Mouse (Mus musculus) kidney, embryonic 15.5 days (tissue): ENCODE results near the gene Cdh8. TPM values are rescaled to one million over a fixed set of nuclear protein-coding genes. Genes with fewer than 3 reads are reported as not detected.

Experiments used
- ATAC-seq: fragments of 200-750 bp; cut with Nextera tagmentation; replicated peaks from 2 replicates; pipeline ENCODE4 v1.8.0; 2017; ENCODE audit warnings: moderate TSS enrichment; ENCODE audit not compliant: low FRiP score
- H3K27ac ChIP-seq: fragments of 300-500 bp; sonication (generic); 2 replicates; pipeline ENCODE4 v1.5.1; 2015; ENCODE audit warnings: mild to moderate bottlenecking, inconsistent platforms
- H3K27me3 ChIP-seq: fragments of 300-500 bp; sonication (generic); 2 replicates; pipeline ENCODE4 v1.6.1; 2015; ENCODE audit warnings: inconsistent platforms
- H3K36me3 ChIP-seq: fragments of 300-500 bp; sonication (generic); 2 replicates; pipeline ENCODE4 v1.6.1; 2015; ENCODE audit warnings: inconsistent platforms
- H3K4me1 ChIP-seq: fragments of 300-500 bp; sonication (generic); 2 replicates; pipeline ENCODE4 v1.6.1; 2015; ENCODE audit warnings: inconsistent platforms
- H3K4me2 ChIP-seq: fragments of 300-500 bp; sonication (generic); 2 replicates; pipeline ENCODE4 v1.6.1; 2015; ENCODE audit warnings: moderate library complexity, mild to moderate bottlenecking, inconsistent platforms
- H3K4me3 ChIP-seq: fragments of 300-500 bp; sonication (generic); replicated peaks from 2 replicates; pipeline ENCODE4 v1.5.1; 2015; ENCODE audit warnings: mild to moderate bottlenecking, inconsistent platforms
- H3K9ac ChIP-seq: fragments of 300-500 bp; sonication (generic); 2 replicates; pipeline ENCODE4 v1.6.1; 2015; ENCODE audit warnings: mild to moderate bottlenecking, inconsistent platforms
- H3K9me3 ChIP-seq: fragments of 300-500 bp; sonication (generic); replicated peaks from 2 replicates; pipeline ENCODE4 v1.6.1; 2016; ENCODE audit warnings: inconsistent platforms
- WGBS: fragments of 180-500 bp; shearing (Covaris S2); methylation state at CpG from one replicate; pipeline ENCODE4 v1.1.7; 2015; ENCODE audit warnings: mixed read lengths; 5-methylcytosine and 5-hydroxymethylcytosine counted together
- polyA plus RNA-seq: library from polyadenylated mRNA; unstranded; fragments of >200 nt; fragmentation: Nextera tagmentation; extraction: Ambion mirVana; gene quantifications from 2 replicates; pipeline ENCODE4 v1.2.1, GENCODE M21; 2015

The Cdh8 gene
- polyA plus RNA-seq, 1 experiment from 2014 or later: 1.5 TPM

DNA sequence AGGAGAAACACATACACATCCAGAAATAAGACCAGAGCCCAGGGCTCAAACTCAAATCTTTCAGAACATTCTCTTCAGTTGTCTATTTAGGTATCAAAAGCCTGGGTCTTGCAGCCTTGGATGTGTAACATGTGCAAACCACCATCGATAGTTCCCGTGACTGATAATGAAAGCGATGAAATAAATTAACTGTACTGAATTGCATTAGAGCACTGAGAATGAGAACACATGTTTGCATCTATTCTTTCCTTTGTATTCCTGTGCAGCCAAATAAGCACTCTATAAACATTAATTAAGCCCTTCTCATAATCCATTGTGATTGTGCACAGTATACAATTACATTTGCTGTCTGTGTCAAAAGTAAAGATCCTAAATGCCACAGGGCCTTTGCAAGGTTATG is 47.1 kb downstream of the Cdh8 start:
- no peak overlapping the region for H3K4me2 ChIP-seq
- WGBS: 95% methylated on average over 3 of the region's 3 CpGs

DNA sequence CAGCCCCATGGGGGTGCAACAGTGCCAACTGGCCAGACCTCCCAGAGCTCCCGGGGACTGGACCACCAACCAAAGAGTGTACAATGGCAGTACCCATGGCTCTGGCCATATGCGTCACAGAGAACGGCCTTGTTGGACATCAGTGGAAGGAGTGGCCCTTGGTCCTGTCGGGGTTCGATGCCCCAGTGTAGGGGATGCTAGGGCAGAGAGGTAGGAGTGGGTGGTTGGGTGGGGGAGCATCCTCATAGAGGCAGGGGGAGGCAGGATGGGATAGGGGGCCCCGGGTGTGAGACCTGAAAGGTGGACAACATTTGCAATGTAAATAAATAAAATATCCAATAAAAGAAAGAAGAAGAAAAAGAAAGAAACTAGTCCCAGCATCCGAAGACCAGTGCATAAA is 47.8 kb downstream of the Cdh8 start:
- Histone ChIP-seq H3K9me3 (no peaks in the 10 kb centered on the region), H3K4me2 (no peak overlapping the region), H3K27me3 (no peaks in the 10 kb centered on the region), H3K9ac (no peak overlapping the region), H3K36me3 (no peaks in the 10 kb centered on the region), H3K4me1 (no peaks in the 10 kb centered on the region), H3K27ac (no peak overlapping the region), H3K4me3 (no peak overlapping the region)
- 85% methylated on average over 7 of the region's 7 CpGs for WGBS
- no peak for ATAC-seq

More for the DNA sequence above, 47.1 kb downstream of the Cdh8 start:
- Histone ChIP-seq H3K9ac (no peak overlapping the region), H3K27ac (no peak overlapping the region), H3K9me3 (no peaks in the 10 kb centered on the region), H3K4me1 (no peaks in the 10 kb centered on the region), H3K27me3 (no peaks in the 10 kb centered on the region), H3K4me3 (no peak overlapping the region), H3K36me3 (no peaks in the 10 kb centered on the region)
- ATAC-seq: no peak

DNA sequence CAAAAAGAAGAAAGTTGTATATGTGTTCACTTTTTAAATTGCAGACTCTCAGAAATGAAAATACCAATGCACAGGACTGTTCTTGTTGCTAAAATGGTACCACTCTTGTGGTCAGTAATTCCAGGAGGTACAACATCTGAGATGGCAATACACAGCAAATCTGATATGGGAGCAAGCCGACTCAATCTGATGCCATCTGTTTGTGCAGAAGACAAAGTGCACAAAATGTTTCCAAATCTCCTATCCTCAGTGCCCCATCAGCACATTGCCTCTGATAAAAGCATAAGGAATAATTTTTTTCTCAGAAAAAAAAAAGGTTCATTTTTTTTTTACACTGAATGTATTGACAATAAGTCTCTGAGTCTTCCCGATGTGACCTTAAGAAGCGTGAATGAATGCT is 62.3 kb downstream of the Cdh8 start:
- Histone ChIP-seq H3K9ac (no peak overlapping the region), H3K27me3 (no peaks in the 10 kb centered on the region), H3K27ac (no peak overlapping the region), H3K4me2 (no peak overlapping the region), H3K9me3 (no peaks in the 10 kb centered on the region), H3K36me3 (no peaks in the 10 kb centered on the region), H3K4me1 (no peaks in the 10 kb centered on the region), H3K4me3 (no peak overlapping the region)
- 75% methylated on average over 3 of the region's 3 CpGs for WGBS
- ATAC-seq: no peak

DNA sequence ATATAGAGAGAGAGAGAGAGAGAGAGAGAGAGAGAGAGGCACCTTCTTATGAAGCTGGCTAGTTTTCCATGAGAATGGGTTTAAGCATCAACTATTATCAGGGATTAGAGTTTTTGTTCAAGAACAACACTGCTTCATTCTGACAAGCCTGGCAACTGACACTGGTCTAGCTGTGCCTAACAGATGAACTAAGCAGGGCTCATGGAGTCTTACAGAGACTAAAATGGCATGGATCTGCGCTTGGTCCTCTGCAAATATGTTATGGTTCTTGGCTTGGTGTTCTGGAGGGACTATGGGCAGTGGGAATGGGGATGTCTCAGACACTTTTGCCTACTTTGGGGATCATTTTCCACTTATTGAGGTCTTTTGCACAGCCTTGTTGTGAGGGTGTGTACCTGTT is 63.0 kb downstream of the Cdh8 start:
- Histone ChIP-seq H3K36me3 (no peaks in the 10 kb centered on the region), H3K4me2 (no peak overlapping the region), H3K27ac (no peak overlapping the region), H3K9ac (no peak overlapping the region), H3K4me1 (no peaks in the 10 kb centered on the region), H3K27me3 (no peaks in the 10 kb centered on the region), H3K4me3 (no peak overlapping the region), H3K9me3 (no peaks in the 10 kb centered on the region)
- no peak for ATAC-seq
- 83% methylated on average over 1 of the region's 1 CpGs for WGBS

DNA sequence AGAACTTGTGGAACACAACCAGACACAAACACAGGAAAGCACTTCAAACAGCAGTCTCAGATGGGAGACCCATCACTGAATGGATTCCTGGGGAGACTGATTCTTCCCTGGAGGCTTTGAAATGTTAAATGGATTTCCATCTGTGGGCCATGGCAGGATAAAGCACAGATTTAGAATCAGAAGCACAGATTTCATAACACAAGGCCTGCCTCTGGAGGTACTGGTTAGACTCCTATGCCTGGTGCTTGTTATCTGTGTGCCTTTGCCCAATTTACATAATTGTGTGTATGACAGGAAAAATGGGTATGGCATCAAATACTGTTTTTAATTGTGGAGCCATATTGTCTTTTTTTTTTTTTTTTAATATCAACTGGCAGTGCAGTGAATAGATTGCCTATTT is 66.8 kb downstream of the Cdh8 start:
- no peak for ATAC-seq
- no peak overlapping the region for H3K9ac ChIP-seq
- H3K4me2 ChIP-seq: no peak overlapping the region
- H3K4me1 ChIP-seq: no peaks in the 10 kb centered on the region
- no peaks in the 10 kb centered on the region for H3K36me3 ChIP-seq
- H3K27me3 ChIP-seq: no peaks in the 10 kb centered on the region
- no peak overlapping the region for H3K27ac ChIP-seq
- no peaks in the 10 kb centered on the region for H3K9me3 ChIP-seq
- H3K4me3 ChIP-seq: no peak overlapping the region

DNA sequence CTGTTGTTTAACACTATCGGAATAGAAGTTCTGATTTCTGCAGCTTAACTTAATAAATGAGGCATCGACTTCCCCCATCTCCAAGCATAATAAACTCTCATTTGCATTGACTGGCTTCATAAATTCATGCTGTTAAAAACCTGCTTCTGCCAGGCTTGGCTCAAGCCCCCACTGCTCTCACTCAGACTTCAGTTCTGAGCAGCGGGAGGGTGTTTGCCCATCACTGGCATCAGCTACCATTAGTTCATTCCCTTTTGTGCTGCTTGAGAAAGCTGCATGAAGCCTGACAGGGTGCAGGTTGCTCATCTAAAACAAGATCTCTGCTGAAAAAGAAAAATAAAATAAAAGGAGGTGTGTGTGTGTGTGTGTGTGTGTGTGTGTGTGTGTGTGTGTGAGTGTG is 67.7 kb downstream of the Cdh8 start:
- Histone ChIP-seq H3K4me2 (no peak overlapping the region), H3K4me1 (no peaks in the 10 kb centered on the region), H3K36me3 (no peaks in the 10 kb centered on the region), H3K4me3 (no peak overlapping the region), H3K27ac (no peak overlapping the region), H3K9me3 (no peaks in the 10 kb centered on the region), H3K9ac (no peak overlapping the region), H3K27me3 (no peaks in the 10 kb centered on the region)
- ATAC-seq: no peak
- WGBS: 68% methylated on average over 3 of the region's 3 CpGs

DNA sequence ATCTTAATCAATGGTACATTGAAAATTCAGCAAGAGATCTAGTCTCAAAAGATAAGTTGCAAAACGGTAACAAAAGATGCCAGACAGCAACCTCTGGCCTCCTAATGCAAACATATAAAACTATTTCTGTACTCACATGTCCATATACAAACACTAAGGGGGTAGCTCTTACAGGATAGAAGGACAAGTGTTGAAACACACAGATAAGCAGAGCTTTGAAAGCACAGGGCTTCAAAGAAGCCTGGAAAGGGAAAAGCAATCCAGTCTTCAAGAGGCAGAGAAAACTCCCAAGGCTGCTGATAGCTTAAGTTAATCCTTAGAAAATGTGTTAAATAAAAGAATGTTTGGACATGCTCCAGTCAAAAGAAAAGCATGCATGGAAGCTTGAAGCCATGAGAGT is 77.0 kb downstream of the Cdh8 start:
- ATAC-seq: no peak
- no peak overlapping the region for H3K4me2 ChIP-seq
- WGBS: 52% methylated on average over 1 of the region's 1 CpGs
- H3K9ac ChIP-seq: no peak overlapping the region
- H3K27me3 ChIP-seq: no peaks in the 10 kb centered on the region
- no peak overlapping the region for H3K27ac ChIP-seq
- H3K36me3 ChIP-seq: no peaks in the 10 kb centered on the region
- H3K9me3 ChIP-seq: no peaks in the 10 kb centered on the region
- H3K4me3 ChIP-seq: no peak overlapping the region
- no peaks in the 10 kb centered on the region for H3K4me1 ChIP-seq

DNA sequence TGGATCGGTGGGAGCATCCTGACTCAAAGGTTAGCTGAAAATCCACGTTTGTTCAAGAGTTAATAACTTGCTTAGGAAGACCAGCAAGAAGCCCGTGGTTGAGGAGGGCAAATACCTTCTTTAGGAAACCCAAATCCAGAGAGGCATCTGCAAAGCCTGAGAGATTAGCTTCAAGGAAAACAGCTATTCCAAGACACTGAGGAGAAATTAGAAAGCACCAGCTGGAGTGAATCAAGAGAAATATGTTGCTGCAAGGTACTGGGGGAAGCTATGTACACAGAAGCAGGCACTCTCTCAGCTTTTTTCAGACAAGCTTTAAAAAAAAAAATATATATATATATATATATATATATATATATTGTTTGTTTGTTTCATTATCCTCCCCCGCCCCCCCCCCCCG is 88.7 kb downstream of the Cdh8 start:
- H3K27me3 ChIP-seq: no peaks in the 10 kb centered on the region
- H3K9me3 ChIP-seq: no peaks in the 10 kb centered on the region
- H3K4me2 ChIP-seq: no peak overlapping the region
- H3K4me1 ChIP-seq: no peaks in the 10 kb centered on the region
- no peaks in the 10 kb centered on the region for H3K36me3 ChIP-seq
- H3K9ac ChIP-seq: no peak overlapping the region
- 82% methylated on average over 5 of the region's 5 CpGs for WGBS
- no peak for ATAC-seq
- no peak overlapping the region for H3K4me3 ChIP-seq
- no peak overlapping the region for H3K27ac ChIP-seq

DNA sequence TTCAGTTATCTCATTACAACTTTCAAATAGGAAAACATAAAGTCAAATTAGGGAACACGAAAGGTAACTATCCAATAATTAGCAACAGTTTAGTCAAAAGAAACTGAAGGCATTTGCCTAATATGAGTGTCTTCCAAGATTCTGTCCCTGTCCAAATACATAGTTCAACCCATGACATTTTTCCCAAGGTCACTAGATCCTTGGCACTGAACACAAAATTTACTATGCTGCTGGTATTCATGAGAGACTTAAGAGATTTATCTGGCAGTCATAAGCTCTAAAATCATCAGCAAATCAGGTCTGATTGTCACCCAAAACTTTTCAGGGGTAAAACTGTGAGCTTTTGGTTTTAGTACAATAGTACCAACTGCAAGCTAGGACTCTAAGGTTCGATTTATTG is 101.7 kb downstream of the Cdh8 start:
- 86% methylated on average over 2 of the region's 2 CpGs for WGBS
- Histone ChIP-seq H3K9ac (no peak overlapping the region), H3K9me3 (no peaks in the 10 kb centered on the region), H3K27me3 (no peaks in the 10 kb centered on the region), H3K36me3 (no peaks in the 10 kb centered on the region), H3K4me3 (no peak overlapping the region), H3K4me1 (no peaks in the 10 kb centered on the region), H3K4me2 (no peak overlapping the region), H3K27ac (no peak overlapping the region)
- ATAC-seq: no peak

DNA sequence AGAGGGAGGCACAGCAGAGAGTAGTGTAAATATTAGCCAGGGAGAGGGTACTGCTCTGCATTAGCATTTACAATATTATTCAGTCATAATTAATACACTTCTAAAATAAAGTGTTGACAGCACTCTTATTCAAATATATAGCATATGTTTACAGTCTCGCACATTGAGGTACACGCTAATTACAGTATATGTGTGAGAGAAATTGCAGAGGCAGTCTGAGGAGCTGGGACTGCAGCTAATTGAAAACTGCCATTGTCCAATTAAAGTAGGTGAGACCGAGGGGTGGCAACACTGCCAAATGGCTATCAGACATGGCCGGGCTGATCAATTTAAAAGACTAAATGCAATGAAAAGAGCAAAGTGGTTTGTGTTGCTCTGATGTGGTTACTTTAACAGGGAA is 112.1 kb downstream of the Cdh8 start:
- Histone ChIP-seq H3K9me3 (no peaks in the 10 kb centered on the region), H3K4me2 (no peak overlapping the region), H3K27ac (no peak overlapping the region), H3K36me3 (no peaks in the 10 kb centered on the region), H3K4me1 (no peaks in the 10 kb centered on the region), H3K27me3 (no peaks in the 10 kb centered on the region), H3K4me3 (no peak overlapping the region), H3K9ac (no peak overlapping the region)
- 70% methylated on average over 4 of the region's 4 CpGs for WGBS
- no peak for ATAC-seq

DNA sequence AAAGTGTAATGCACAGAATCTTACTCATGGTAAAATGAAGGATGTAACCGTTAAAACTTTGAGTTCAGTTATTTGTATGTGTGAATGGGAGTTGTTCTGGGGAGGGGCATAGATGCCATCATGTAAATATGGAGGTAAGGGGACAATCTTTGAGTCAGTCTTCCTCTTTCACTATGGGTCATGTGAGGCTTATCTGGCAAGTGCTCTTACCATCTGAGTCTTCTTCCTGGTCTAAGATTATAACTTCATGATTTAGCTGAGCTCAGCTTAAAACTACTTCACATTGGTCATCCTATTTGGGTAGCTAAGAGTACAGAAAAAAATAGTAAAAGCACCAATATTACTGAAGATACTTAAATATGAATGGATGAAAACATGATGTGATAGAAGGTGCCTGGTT is 126.1 kb downstream of the Cdh8 start:
- Histone ChIP-seq H3K9ac (no peak overlapping the region), H3K9me3 (no peaks in the 10 kb centered on the region), H3K27ac (no peak overlapping the region), H3K27me3 (no peaks in the 10 kb centered on the region), H3K4me1 (no peaks in the 10 kb centered on the region), H3K4me3 (no peak overlapping the region), H3K36me3 (no peaks in the 10 kb centered on the region), H3K4me2 (no peak overlapping the region)
- ATAC-seq: no peak
- 88% methylated on average over 1 of the region's 1 CpGs for WGBS

DNA sequence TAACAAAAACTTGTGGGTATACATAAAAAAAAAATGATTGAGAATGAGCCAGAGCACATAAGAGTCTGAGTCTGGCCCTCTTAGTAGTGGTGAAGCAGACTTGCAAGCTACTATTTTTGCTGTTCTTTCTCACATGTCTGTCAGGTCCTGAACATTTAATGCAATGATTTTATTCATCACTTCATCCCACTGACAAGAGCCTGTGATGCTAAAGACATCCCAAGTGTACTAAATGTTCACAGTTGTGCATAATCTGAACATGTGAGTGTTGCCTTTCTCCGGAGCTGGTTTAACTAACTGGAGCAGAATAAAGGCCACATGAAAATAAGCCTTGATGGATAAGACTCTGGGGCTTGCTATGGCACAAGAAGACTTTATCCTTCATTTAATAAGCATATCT is 131.2 kb downstream of the Cdh8 start:
- H3K4me3 ChIP-seq: no peak overlapping the region
- ATAC-seq: no peak
- H3K4me1 ChIP-seq: no peaks in the 10 kb centered on the region
- WGBS: 96% methylated on average over 1 of the region's 1 CpGs
- no peak overlapping the region for H3K27ac ChIP-seq
- H3K9me3 ChIP-seq: no peaks in the 10 kb centered on the region
- H3K36me3 ChIP-seq: no peaks in the 10 kb centered on the region
- H3K9ac ChIP-seq: no peak overlapping the region
- no peak overlapping the region for H3K4me2 ChIP-seq
- no peaks in the 10 kb centered on the region for H3K27me3 ChIP-seq

DNA sequence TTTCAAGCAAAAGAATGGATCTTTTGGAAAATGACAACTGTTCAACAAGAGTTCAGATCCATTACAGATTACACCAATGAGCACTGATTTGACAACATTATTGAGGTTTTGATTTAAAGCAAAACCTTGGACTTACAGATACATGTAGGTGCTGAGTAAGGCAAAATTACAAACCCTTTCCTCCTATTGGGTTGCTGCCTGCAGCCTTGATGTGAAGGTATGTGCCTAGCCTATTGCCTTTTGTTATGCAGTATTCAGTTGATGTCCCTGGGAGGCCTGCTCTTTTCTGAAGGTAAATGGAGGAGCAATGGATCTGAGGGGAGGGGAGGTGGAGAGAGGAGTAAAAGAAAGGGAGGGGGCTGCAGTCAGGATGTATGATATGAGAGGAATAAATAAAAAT is 135.9 kb downstream of the Cdh8 start:
- Histone ChIP-seq H3K4me3 (no peak overlapping the region), H3K9ac (no peak overlapping the region), H3K4me1 (no peaks in the 10 kb centered on the region), H3K36me3 (no peaks in the 10 kb centered on the region), H3K27ac (no peak overlapping the region), H3K9me3 (no peaks in the 10 kb centered on the region), H3K4me2 (no peak overlapping the region), H3K27me3 (no peaks in the 10 kb centered on the region)
- ATAC-seq: no peak

DNA sequence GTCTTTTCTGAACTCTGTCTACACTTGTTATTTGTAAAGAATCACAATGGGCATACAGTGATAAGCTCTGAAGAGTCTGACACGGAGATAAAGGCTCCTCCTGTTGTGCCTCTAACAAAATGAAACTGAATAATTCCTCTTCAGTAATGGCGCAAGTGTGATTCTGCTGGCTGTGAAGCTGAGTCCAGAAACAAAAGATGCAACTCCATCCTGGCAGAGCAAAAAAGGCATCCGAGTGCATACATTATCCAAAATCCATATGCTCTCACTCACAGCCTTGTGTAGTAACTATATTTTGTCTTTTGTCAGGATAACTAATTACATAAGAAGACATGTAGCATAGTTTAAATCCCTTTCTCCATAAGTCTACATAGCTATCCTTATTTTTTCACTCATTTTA is 149.1 kb downstream of the Cdh8 start:
- Histone ChIP-seq H3K27ac (no peak overlapping the region), H3K27me3 (no peaks in the 10 kb centered on the region), H3K4me3 (no peak overlapping the region), H3K4me1 (no peaks in the 10 kb centered on the region), H3K36me3 (no peaks in the 10 kb centered on the region), H3K9ac (no peak overlapping the region), H3K9me3 (no peaks in the 10 kb centered on the region), H3K4me2 (no peak overlapping the region)
- ATAC-seq: no peak
- 83% methylated on average over 3 of the region's 3 CpGs for WGBS
